Mouse (Mus musculus) limb, embryonic 13.5 days (tissue): ENCODE results near the gene Csf2rb. TPM values are rescaled to one million over a fixed set of nuclear protein-coding genes. Genes with fewer than 3 reads are reported as not detected.
"Not testable (repeated sequence)": the region's sequence is repeated elsewhere in the genome, so short reads cannot be mapped to it uniquely, and the experiment has no call there.

ENCODE experiments used
- ATAC-seq: fragments of 200-750 bp; cut with Nextera tagmentation; 2 replicates; pipeline ENCODE4 v1.8.0; 2017; ENCODE audit warnings: low read depth, moderate number of reproducible peaks, moderate TSS enrichment; ENCODE audit not compliant: low FRiP score
- H3K27ac ChIP-seq: fragments of 300-500 bp; sonication (generic); 2 replicates; pipeline ENCODE4 v1.5.1; 2015; ENCODE audit warnings: inconsistent platforms, mild to moderate bottlenecking, moderate library complexity
- H3K27me3 ChIP-seq: fragments of 300-500 bp; sonication (generic); 2 replicates; pipeline ENCODE4 v1.6.1; 2015; ENCODE audit warnings: mild to moderate bottlenecking, inconsistent platforms
- H3K36me3 ChIP-seq: fragments of 300-500 bp; sonication (generic); 2 replicates; pipeline ENCODE4 v1.6.1; 2015; ENCODE audit warnings: inconsistent platforms, mild to moderate bottlenecking, moderate library complexity
- H3K4me1 ChIP-seq: fragments of 300-500 bp; sonication (generic); 2 replicates; pipeline ENCODE4 v1.6.1; 2015; ENCODE audit warnings: inconsistent platforms
- H3K4me2 ChIP-seq: fragments of 300-500 bp; sonication (generic); replicated peaks from 2 replicates; pipeline ENCODE4 v1.6.1; 2015; ENCODE audit warnings: inconsistent platforms, mild to moderate bottlenecking, moderate library complexity
- H3K4me3 ChIP-seq: fragments of 300-500 bp; sonication (generic); 2 replicates; pipeline ENCODE4 v1.5.1; 2015; ENCODE audit warnings: moderate library complexity, mild to moderate bottlenecking, inconsistent platforms
- H3K9ac ChIP-seq: fragments of 300-500 bp; sonication (generic); 2 replicates; pipeline ENCODE4 v1.6.1; 2015; ENCODE audit warnings: mild to moderate bottlenecking, inconsistent platforms
- H3K9me3 ChIP-seq: fragments of 300-500 bp; sonication (generic); 2 replicates; pipeline ENCODE4 v1.6.1; 2016; ENCODE audit warnings: inconsistent platforms
- WGBS: fragments of 180-500 bp; shearing (Covaris S2); methylation state at CpG from one replicate; pipeline ENCODE4 v1.1.7; 2015; 5-methylcytosine and 5-hydroxymethylcytosine counted together
- polyA plus RNA-seq: library from polyadenylated mRNA; unstranded; fragments of >200 nt; fragmentation: Nextera tagmentation; extraction: Ambion mirVana; gene quantifications from 2 replicates; pipeline ENCODE4 v1.2.1, GENCODE M21; 2015

Gene Csf2rb
- polyA plus RNA-seq, 1 experiment from 2014 or later = 1.6 TPM

- Histone ChIP-seq H3K36me3 (no peaks in the 10 kb centered on the region), H3K4me3 (no peak overlapping the region), H3K27ac (no peak overlapping the region), H3K9me3 (no peaks in the 10 kb centered on the region), H3K9ac (no peak overlapping the region), H3K4me2 (no peak overlapping the region), H3K27me3 (no peaks in the 10 kb centered on the region), H3K4me1 (no peaks in the 10 kb centered on the region)
- WGBS = 13% methylated on average over 5 of the region's 5 CpGs
- ATAC-seq = no peak
These were observed 15.7 kb upstream of the Csf2rb start for GRCm38 (mm10) chr15:78309865-78310264.

- no peaks in the 10 kb centered on the region for H3K36me3 ChIP-seq
- H3K4me2 ChIP-seq = no peak overlapping the region
- no peak overlapping the region for H3K9ac ChIP-seq
- no peaks in the 10 kb centered on the region for H3K4me1 ChIP-seq
- H3K9me3 ChIP-seq = no peaks in the 10 kb centered on the region
- no peaks in the 10 kb centered on the region for H3K27me3 ChIP-seq
- 70% methylated on average over 4 of the region's 4 CpGs for WGBS
- ATAC-seq = no peak
- H3K4me3 ChIP-seq = no peak overlapping the region
- no peak overlapping the region for H3K27ac ChIP-seq
These were observed 14.6 kb upstream of the Csf2rb start for GRCm38 (mm10) chr15:78310971-78311370.

GRCm38 (mm10) chr15:78312421-78313233, 12.9 kb upstream of the Csf2rb start:
- ATAC-seq = not testable (repeated sequence)

GRCm38 (mm10) chr15:78313659-78314058, 11.9 kb upstream of the Csf2rb start:
- WGBS = 86% methylated on average over 5 of the region's 5 CpGs

More at GRCm38 (mm10) chr15:78312421-78313233, 12.9 kb upstream of the Csf2rb start:
- H3K36me3 ChIP-seq, H3K9me3 ChIP-seq, H3K4me2 ChIP-seq, H3K4me3 ChIP-seq, H3K4me1 ChIP-seq, H3K9ac ChIP-seq, H3K27ac ChIP-seq, H3K27me3 ChIP-seq: not testable (repeated sequence)
- WGBS = 63% methylated on average over 4 of the region's 4 CpGs

GRCm38 (mm10) chr15:78318338-78319171, 7.0 kb upstream of the Csf2rb start:
- not testable (repeated sequence) for H3K27me3 ChIP-seq, H3K9ac ChIP-seq, H3K36me3 ChIP-seq, H3K27ac ChIP-seq, ATAC-seq, H3K4me1 ChIP-seq, H3K4me3 ChIP-seq, H3K4me2 ChIP-seq, H3K9me3 ChIP-seq
- 72% methylated on average over 2 of the region's 2 CpGs for WGBS

More at GRCm38 (mm10) chr15:78313659-78314058, 11.9 kb upstream of the Csf2rb start:
- not testable (repeated sequence) for ATAC-seq, H3K27ac ChIP-seq, H3K9me3 ChIP-seq, H3K4me2 ChIP-seq, H3K36me3 ChIP-seq, H3K4me1 ChIP-seq, H3K27me3 ChIP-seq, H3K9ac ChIP-seq, H3K4me3 ChIP-seq

GRCm38 (mm10) chr15:78320825-78321496, 4.6 kb upstream of the Csf2rb start:
- no peak overlapping the region for H3K27ac ChIP-seq
- H3K27me3 ChIP-seq = no peaks in the 10 kb centered on the region
- no peaks in the 10 kb centered on the region for H3K4me1 ChIP-seq
- ATAC-seq = no peak
- no peak overlapping the region for H3K4me2 ChIP-seq
- H3K4me3 ChIP-seq = no peak overlapping the region
- no peak overlapping the region for H3K9ac ChIP-seq
- H3K36me3 ChIP-seq = no peaks in the 10 kb centered on the region
- 8% methylated on average over 5 of the region's 5 CpGs for WGBS
- no peaks in the 10 kb centered on the region for H3K9me3 ChIP-seq

- H3K27me3 ChIP-seq = no peaks in the 10 kb centered on the region
- 65% methylated on average over 1 of the region's 1 CpGs for WGBS
- H3K4me3 ChIP-seq = no peak overlapping the region
- H3K4me1 ChIP-seq = no peaks in the 10 kb centered on the region
- H3K9ac ChIP-seq = no peak overlapping the region
- H3K9me3 ChIP-seq = no peaks in the 10 kb centered on the region
- no peak overlapping the region for H3K4me2 ChIP-seq
- H3K36me3 ChIP-seq = no peaks in the 10 kb centered on the region
- ATAC-seq = no peak
- no peak overlapping the region for H3K27ac ChIP-seq
These were observed 2.2 kb upstream of the Csf2rb start for GRCm38 (mm10) chr15:78323366-78323765.

GRCm38 (mm10) chr15:78324294-78324693, 1.3 kb upstream of the Csf2rb start:
- Histone ChIP-seq H3K27me3 (no peaks in the 10 kb centered on the region), H3K9me3 (no peaks in the 10 kb centered on the region), H3K4me1 (no peaks in the 10 kb centered on the region), H3K4me2 (no peak overlapping the region), H3K4me3 (no peak overlapping the region), H3K36me3 (no peaks in the 10 kb centered on the region), H3K9ac (no peak overlapping the region), H3K27ac (no peak overlapping the region)
- WGBS = 82% methylated on average over 2 of the region's 2 CpGs
- no peak for ATAC-seq

GRCm38 (mm10) chr15:78326747-78327146, 1.2 kb downstream of the Csf2rb start:
- Histone ChIP-seq H3K9ac (no peak overlapping the region), H3K36me3 (no peaks in the 10 kb centered on the region), H3K27ac (no peak overlapping the region), H3K4me2 (no peak overlapping the region), H3K4me1 (no peaks in the 10 kb centered on the region), H3K27me3 (no peaks in the 10 kb centered on the region), H3K4me3 (no peak overlapping the region), H3K9me3 (no peaks in the 10 kb centered on the region)
- WGBS = 84% methylated on average over 10 of the region's 10 CpGs
- no peak for ATAC-seq

GRCm38 (mm10) chr15:78327753-78328341, 2.3 kb downstream of the Csf2rb start:
- not testable (repeated sequence) for H3K27ac ChIP-seq, H3K4me1 ChIP-seq, ATAC-seq, H3K4me3 ChIP-seq, H3K27me3 ChIP-seq, H3K9ac ChIP-seq, H3K9me3 ChIP-seq, H3K4me2 ChIP-seq, H3K36me3 ChIP-seq
- WGBS = 77% methylated on average over 6 of the region's 6 CpGs

GRCm38 (mm10) chr15:78328520-78329097, 3.1 kb downstream of the Csf2rb start:
- ATAC-seq = no peak
- H3K9ac ChIP-seq = no peak overlapping the region
- no peaks in the 10 kb centered on the region for H3K36me3 ChIP-seq
- no peaks in the 10 kb centered on the region for H3K27me3 ChIP-seq
- 0 out of 2 replicates have a peak, but pooled peaks cover 4% of the 10 kb centered on the region for H3K4me1 ChIP-seq
- no peak overlapping the region for H3K4me2 ChIP-seq
- no peak overlapping the region for H3K4me3 ChIP-seq
- WGBS = 77% methylated on average over 3 of the region's 3 CpGs
- H3K27ac ChIP-seq = no peak overlapping the region
- no peaks in the 10 kb centered on the region for H3K9me3 ChIP-seq
